Mouse (Mus musculus): ENCODE measurements around the gene Xrcc5. TPM values are rescaled to one million over a fixed set of nuclear protein-coding genes. Genes with fewer than 3 reads are reported as not detected.

Xrcc5 gene
- 10 to 100 TPM; 12.3 to 13.1 TPM for total RNA-seq (2021)
- long read RNA-seq, experiment 1, transcript Xrcc5-201 (21 exons, 2,555 nt): major isoform, 9 of 10 reads
- long read RNA-seq, experiment 1, partial matches to known transcripts: 0 of 10 reads
- long read RNA-seq, experiment 1, other reads (novel, unspliced or antisense): 1 of 10 reads
- long read RNA-seq, experiment 2, transcript Xrcc5-201 (21 exons, 2,555 nt): major isoform, 12 of 19 reads
- long read RNA-seq, experiment 2, partial matches to known transcripts: 2 of 19 reads
- long read RNA-seq, experiment 2, other reads (novel, unspliced or antisense): 5 of 19 reads

DNA sequence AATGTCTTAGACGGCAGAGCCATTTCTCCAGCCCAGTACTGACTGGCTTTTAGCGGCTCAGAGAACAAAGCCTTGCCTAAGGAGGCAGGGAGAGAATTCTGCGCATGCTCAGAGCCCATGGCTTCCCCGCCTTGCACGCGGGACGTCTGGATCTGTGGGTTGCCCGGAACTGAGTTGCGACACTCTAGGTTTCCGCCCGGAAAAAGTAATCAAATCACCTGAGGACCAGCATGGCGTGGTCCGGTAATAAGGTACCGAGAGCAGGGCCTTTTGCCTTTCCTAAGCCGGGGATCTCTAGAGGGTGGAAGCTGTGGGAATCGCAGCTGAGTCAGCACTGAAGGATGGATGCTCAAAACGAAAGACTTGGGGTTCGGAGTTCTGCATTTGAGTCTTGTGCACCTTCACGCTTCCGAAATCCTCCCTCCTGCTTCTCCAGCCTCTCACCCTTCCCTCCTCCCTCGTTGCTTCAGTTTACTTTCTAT lies at the start of gene Xrcc5:
Gene Xrcc5 (plus strand): TSS at position 105 of the 482 bp plus-strand sequence.
- peak; percentile 90 to 95 for DNase-seq (ENCODE audit: low spot score in 2 of 2)

DNA sequence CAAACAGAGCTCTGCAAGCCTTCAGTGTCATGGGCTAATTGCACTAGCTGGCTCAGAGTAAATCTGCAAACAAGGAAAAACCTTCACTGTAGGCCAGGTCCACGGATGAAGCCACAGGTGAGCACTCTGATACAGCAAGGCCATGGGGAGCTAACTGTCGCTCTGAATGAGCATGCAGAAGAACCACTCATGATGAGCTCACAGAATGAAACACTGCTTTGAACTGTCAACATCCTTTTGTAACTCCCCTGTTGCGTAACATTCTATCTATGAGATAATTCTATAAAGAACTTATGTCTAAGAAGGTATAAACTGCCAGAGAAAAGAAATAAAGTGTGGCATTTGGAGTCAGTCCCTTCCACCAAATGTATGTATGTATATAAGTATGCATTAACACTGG lies 44.1 kb upstream of the Xrcc5 start:
- no peak for DNase-seq (ENCODE audit: low spot score in 2 of 2)

DNA sequence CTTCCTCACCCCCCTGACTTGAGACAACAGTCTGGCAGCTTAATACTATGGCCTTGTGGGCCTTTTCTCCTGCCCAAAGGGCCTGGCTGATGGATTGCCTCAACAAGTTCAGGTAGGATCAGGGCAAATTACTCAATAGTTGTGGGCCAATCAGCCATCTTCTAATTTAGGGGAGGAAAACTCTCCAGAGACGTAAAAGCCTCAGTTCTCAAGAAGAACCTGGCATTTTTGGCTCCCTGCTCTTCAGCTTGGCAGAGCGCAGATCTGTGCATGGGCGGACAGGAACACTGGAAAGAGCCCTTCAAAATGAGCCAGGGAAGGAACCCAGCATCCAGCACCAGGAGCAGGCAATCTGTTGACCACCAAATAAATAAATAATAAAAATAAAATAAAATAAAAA lies 29.1 kb upstream of the Xrcc5 start:
- no peak for DNase-seq (ENCODE audit: low spot score in 2 of 2)

DNA sequence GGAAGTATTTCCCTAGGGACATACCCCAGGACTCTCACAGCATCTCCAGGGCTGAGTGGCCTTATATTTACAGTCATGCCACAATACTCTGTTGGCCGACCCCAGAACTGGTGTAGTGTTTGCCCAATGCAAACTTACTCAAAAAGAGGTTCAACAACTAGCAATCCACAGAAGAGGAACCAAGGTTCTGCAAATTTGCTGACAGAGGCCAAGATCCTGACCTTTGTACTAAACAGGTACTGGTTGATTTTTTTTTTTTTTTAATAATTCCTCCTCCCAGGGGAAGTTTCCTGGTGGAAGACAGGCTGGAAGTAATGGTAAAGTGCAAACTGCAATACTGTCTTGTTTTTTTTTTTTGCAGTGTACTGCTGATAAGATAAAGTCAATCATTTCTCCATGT lies 24.6 kb upstream of the Xrcc5 start:
- DNase-seq (ENCODE audit: low spot score in 2 of 2): no peak

DNA sequence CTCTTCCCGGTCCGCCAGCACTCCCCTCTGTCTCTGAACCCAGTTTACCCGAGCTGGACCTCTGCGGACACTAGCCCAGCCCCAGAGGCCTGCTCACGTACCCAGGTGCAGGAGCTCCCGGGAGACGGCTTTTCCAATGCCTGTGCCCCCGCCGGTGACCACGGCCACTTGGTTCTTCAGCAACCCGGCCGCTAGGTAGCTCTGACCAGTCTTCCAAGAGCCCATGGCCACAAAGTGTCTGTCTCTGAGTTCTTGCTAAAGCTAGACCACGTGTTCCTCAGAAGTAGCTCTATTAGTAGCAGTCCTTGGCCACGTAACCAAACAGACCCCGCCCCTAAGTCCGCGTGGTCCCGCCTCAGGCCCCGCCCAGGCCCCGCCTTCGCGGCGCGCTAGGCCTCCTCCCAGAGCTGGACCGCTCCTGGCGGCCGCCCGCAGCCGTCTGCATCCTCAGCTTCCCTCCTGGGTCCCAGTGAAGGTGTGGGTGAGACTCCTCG lies 23.2 kb upstream of the Xrcc5 start, which contains the start of the genes Pecr and Tmem169:
Gene Pecr (minus strand): TSS at position 323 of the 494 bp plus-strand sequence.
Gene Tmem169 (plus strand): TSS at position 378 of the 494 bp plus-strand sequence.
- peak; percentile 84 to 93 for DNase-seq (ENCODE audit: low spot score in 2 of 2)

DNA sequence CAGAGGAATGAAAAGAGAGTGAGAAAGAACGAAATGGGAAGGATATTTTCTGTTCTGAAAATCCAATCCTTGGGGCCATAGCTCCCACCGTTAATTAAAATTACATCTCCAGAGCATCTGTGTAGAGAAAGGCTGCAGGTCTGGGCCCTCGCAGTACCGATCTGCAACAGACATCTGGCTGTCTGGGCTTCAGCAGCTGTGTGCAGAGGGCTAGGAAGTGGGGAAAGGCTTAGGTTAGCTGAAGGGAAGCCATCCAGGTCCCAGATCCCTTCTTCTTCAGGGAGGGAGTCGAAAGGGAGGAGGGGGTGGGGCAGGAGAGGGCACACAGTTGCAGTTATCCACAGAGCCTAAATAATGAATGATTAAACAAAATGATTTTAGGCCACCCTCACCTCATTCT lies 22.7 kb upstream of the Xrcc5 start:
- no peak for DNase-seq (ENCODE audit: low spot score in 2 of 2)

DNA sequence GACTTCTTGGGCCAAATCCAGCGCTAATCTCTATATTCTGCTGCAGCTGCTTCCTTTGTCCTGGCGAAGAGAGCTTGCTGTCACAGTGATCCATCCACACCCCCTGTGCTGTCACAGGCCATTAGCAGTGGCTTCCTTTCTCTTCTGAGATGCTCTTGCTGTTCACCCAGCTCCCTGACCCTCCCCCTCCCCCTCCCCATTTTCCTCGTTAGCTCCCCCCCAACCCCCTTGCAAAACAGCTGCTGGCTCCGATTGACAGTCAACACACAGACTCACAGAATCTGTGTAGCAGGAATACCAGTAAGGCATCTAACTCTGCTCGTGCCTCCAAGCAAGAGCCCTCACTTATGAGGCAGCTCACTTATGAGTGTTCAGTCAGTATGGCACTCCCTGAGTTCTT lies 20.3 kb upstream of the Xrcc5 start:
- no peak for DNase-seq (ENCODE audit: low spot score in 2 of 2)

DNA sequence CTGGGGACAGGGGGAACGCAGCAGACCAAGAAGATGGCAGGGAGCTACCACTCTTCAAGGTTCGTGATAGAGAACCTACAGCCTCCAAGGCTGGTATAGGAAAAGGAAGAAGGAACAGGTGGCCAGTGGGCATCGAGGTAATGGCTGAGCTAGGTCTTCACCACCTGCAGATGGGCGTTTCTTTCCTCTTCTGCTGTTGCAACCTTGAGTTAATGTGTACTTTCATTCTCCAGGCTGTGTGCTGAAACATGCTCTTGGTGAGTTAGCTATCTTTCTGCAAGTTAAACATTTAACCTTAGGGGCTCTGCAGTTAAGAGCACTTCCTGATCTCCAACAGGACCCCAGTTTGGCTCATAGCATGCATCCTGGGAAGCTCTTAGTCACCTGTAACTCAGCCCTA lies 19.3 kb upstream of the Xrcc5 start:
- no peak for DNase-seq (ENCODE audit: low spot score in 2 of 2)

DNA sequence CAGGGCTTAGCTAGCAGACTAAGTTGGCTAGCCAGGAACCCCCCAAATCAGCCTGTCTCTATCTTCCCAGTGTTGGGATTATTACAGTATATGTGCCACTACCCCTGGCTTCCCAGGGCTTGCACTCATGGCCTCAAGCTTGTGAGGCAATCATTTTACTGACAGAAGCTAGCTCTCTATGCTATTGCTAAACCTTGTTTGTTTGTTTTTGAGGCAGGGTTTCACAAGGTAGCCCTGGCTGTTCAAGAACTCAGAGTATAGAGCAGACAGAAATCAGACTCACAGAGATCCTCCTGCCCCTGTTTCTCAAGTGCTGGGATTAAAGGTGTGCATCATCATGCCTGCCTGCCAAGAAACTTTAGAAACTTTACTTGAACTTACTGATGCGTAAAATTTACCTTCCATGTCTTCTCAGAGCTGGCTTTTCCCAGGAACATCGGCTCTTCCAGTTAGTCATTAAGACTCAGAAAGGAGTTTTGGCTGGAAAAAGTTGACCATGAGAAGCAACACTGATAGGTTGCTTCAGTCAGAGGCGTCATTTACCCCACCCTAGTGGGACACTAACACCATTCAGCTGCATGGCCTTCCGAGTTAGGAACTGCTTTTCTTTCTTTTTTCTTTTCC lies 18.6 kb upstream of the Xrcc5 start:
- no peak for DNase-seq (ENCODE audit: low spot score in 2 of 2)

DNA sequence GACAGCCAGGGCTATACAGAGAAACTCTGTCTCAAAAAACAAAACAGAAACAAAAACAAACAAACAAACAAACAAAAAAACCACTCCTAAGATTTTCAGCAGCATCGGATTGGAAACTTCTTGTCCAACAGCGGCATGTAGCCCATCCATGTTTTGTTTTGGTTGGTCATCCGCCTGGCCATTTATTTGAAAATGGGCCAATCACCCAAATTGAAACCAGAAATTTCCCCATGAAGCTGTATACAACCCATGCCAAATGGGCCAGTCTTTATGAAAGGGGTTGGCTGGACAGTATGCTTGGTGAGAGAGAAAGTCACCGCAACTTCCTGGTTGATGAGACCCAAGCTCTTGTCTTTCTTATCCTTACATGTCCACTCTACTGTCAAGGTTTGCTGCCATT lies 16.3 kb upstream of the Xrcc5 start:
- no peak for DNase-seq (ENCODE audit: low spot score in 2 of 2)

DNA sequence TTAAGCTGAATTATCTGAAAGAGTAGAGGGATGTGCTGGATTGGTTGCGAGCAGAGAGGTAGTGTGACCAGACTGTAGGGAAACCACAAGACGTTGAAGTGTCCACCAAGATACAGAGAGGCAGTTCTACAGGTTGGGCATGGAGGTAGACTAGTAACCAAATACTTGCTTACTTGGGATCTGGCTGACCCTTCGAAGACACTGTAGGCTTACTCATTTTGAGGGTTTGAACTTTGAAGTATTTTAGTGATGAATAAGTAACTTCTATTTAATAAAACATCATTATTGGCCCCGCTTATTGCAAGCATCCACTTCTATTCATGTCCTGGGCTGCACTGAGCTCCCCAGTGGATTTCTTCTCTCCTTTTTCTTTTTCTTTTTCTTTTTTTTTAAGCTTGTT lies 15.8 kb upstream of the Xrcc5 start:
- DNase-seq (ENCODE audit: low spot score in 2 of 2): no peak

DNA sequence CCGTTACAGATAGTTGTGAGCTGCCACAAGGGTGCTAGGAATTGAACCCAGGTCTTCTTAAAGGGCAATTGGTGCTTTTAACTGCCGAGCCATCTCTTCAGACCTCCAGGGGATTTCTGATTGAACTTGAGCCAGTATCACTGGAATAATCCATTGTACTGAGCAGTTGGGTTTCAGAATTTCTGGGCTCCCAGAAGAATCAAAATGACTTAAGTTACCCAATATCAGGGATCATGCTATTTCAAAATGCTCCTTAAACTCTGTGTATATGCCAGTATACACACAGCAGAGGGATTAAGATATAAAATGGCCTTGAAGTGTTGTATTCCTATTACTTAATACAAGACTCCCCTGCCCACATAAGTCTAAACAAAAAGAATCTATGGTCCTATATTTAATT lies 15.3 kb upstream of the Xrcc5 start:
- DNase-seq (ENCODE audit: low spot score in 2 of 2): no peak

DNA sequence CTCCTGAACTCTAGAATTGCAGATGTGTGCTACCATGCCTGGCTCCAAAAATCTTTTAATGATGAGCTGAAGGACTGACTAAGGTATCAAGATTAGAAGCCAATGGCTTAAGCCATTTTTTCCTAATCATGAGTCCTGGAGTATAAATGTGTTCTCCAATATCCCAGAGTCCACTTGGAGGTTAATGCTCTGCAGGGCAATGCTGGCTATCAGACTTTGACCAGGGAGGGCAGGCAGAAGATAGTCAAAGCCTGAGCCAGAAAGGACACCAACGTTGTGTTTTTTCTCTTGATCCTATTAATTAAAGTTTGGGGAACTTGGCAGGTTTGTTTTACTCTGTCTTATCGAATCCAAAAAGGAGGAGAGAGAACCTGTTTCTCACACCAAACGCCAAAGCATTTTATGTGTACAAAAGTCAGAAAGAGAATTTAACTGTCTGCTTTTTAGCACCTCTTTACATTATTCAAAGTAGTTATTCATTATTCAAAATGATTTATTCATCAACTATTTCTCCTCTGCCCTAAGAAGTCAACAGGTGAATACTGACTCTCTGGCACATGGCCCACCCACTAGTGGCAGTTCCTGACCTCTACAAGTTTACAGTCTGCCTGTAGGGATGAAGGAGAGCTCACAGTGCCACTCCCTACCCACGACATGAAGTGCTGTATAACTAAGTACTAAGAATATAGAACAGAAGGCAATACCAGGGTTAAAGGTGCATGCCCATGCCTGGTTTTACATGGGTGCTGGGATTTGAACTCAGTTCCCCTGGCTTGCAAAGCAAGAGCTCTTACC lies 13.2 kb upstream of the Xrcc5 start:
- no peak for DNase-seq (ENCODE audit: low spot score in 2 of 2)

DNA sequence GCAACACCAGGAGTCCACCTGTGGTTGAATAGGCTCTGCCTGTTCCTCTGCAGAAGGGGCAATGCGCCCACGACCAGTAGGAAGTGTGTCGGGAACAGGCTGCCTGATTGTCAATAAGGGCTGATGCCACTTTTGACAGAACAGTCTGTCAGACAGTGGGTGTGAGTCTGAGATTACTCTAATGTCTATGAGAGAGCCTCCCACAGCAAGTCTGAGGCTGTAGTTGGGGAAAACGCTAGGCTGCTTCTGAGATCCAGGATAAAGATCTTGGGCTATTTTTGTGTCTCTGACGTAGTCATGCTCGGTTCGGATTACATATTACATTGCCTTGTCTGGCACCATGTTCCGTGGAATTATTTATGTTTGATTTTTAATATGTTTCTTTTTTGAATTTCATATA lies 11.5 kb upstream of the Xrcc5 start:
- no peak for DNase-seq (ENCODE audit: low spot score in 2 of 2)

DNA sequence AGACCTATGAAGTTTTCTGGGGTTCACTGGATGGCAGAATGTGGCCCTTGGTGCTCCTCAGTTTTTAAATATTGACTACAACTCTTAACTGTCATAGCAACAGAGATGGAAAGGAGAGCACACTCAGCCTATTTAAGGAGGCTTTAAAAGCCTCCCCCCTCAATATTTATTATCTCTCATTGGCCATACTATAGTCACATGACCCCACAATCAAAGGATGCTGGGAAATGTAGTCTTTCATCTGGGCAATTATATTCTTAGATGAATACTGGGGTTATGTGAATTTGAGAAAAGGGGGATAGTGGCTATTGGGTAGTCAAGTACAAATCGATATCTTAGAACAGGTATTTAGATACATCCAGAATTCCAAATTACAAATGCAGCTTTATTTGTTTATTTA lies 5.4 kb upstream of the Xrcc5 start:
- no peak for DNase-seq (ENCODE audit: low spot score in 2 of 2)

DNA sequence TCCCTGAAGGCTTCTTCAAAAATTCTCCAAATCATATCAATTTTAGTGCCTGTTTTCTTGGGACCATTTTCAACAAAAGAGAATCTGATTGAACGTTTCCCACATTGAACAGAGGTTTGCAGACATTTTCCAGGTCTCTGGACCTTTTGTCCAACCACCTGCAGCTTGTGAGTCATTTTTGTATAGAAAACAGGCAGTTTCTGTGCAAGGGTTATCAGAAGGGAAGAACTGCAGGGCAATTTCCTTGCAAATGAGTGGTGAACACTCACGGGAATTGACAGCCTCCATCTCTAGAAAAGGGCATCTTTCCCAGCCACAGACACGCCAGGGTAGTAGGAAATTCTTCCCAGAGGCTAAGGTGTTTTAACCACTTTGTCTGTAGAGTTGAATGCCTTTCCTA lies 980 bp upstream of the Xrcc5 start:
- no peak for DNase-seq (ENCODE audit: low spot score in 2 of 2)

DNA sequence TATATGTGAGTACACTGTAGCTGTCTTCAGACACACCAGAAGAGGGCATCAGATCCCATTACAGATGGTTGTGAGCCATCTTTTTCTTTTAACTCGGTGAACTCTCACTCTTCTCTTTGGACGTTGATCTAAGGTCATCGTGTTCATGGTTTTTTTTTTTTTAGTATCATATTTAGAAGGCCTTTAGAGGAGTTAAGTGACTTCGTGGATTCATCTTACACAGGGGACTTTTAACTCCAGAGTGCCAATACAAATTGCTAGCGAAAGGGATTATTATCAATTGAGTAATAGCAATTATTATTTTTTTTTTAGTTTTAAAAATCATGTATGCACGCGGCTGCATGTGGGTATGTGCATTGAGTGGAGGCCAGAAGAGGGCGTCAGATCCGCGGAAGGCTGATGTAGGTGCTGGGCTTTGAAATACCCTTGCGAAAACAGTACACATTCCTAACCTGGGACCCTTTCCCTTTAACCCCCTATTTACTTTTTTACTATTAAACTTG lies 491 bp upstream of the Xrcc5 start:
- DNase-seq (ENCODE audit: low spot score in 2 of 2): no peak

DNA sequence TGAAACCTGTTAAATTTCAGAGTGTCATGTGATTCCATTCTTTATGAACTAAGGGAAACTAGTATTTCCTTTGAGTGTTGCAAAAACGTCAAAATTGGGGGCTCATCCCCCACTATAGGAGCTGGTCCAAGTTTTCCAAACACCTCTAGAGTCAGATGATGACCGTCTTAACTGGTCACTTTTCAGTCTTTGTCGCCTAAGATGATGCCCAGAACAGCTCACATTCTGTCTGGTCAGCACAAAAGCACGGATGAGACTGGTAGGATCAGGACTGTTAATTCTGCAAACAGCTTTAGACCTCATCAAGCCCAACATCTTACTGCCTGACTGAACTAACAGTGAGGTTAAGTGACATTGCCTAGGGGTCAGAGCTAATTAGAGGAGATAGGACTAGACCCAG lies 1.7 kb downstream of the Xrcc5 start:
- no peak for DNase-seq (ENCODE audit: low spot score in 2 of 2)

DNA sequence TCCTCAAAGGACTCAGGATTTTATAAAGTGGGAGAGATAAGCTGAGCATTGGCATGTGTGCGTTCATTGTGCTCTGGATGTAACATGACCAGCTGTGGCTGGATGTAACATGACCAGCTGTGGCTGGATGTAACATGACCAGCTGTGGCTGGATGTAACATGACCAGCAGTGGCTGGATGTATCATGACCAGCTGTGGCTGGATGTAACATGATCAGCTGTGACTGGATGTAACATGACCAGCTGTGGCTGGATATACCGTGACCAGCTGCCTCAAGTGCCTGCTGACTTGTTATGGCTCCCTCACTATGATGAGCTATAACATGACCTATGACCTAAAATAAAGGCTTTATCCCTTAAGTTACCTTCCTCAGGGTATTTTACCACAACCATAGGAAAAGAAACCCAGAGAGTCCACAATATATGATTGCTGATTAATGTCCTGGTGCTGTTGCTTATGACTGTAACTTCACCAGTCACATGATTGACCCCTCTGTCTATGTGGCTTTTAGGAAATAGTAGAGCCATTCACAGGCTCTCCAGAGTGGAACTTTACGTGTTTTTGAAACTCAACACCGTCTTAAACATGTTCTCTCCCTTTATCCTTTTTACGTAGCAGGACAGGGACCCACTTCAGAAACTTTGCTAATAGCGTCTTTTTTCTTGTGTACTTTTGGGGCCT lies 2.7 kb downstream of the Xrcc5 start:
- DNase-seq (ENCODE audit: low spot score in 2 of 2): no peak

DNA sequence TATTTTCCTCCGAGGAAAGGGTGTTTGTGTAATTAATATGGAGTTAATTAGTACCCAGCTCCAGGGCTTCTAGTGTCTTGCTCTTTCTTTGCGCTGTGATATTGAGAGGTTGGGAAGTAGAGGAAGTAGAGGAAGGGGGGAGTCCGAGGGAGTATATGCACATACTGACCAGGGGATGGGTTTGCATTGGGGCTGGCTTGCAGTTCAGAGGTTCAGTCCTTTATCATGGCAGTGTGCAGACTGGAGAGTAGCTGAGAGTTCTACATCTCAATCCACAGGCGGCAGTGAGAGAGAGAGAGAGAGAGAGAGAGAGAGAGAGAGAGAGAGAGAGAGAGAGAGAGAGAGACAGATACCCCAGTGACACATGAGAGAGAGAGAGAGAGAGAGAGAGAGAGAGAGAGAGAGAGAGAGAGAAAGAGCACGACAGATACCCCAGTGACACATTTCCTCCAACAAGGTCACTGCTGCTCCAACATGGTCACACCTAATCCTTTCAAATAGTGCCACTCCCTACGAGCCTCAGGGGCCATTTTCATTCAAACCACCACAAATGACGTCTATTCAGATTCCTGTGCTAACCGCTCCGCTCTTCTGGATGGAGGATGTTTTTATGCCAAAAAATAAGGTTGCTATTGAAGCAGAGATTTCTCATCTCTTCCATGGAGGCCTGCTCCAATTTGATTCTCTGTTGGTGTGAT lies 5.6 kb downstream of the Xrcc5 start:
- no peak for DNase-seq (ENCODE audit: low spot score in 2 of 2)
